In the genomic region with DNA sequence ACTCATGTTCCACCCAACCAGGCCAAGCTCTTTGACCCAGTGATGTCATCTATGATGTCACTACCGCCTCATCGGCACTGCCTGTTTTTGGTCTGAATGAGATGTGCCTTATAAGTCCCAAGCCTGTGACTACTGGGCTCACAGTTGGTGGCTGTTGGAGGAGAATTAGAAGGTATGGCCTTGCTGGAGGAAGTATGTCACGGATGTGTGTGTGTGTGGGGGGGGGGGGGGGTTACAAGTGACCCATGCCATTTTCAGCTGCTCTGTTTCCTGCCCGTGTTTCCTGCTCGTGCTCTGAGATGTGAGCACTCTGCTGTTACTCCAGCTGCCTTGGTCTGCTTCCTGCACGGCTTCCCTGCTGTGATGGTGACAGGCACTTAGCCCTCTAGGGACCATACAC, we compare ENCODE assay signal across 10 mouse cellular contexts. TPM values are rescaled to one million over a fixed set of nuclear protein-coding genes. Genes with fewer than 3 reads are reported as not detected.
DNase-seq lines count a peak whose midpoint lies in the region; ATAC-seq and TF ChIP-seq lines count a peak whose summit lies in the region.
"Had no signal": no experiment of that assay in that cellular context is flagged by ENCODE, and none has a peak within 500 bp of the region (broad histone marks: within the 10 kb centered on the region; RNA-seq: fewer than 3 reads in every experiment).

No protein-coding gene starts in this region.

- H3K9ac ChIP-seq in lung, postnatal 0 days (replicated peaks; ENCODE audit: low read depth): no peak overlapping the region
- no peak overlapping the region for H3K9ac ChIP-seq in heart, postnatal 0 days (replicated peaks; ENCODE audit: low read depth, low read length)
- no peak overlapping the region for H3K9ac ChIP-seq in forebrain, embryonic 11.5 days (ENCODE audit: low read length)
- H3K9ac ChIP-seq: limb, embryonic 12.5 days had no signal

- no peak for TF ChIP-seq EP300 in lung, postnatal 0 days (IDR thresholded peaks at IDR 0.05)
- no peak; the same call in 1 of the 2 replicates for TF ChIP-seq EP300 in heart, postnatal 0 days (IDR thresholded peaks at IDR 0.05; ENCODE audit: low read depth)

- no peaks in the 10 kb centered on the region for H3K27me3 ChIP-seq in lung, postnatal 0 days (replicated peaks; ENCODE audit: insufficient read depth, low read length)
- no peaks in the 10 kb centered on the region for H3K27me3 ChIP-seq in heart, postnatal 0 days (ENCODE audit: control insufficient read depth, insufficient read depth, low read length)
- no peaks in the 10 kb centered on the region for H3K27me3 ChIP-seq in forebrain, embryonic 11.5 days (ENCODE audit: control insufficient read depth, insufficient read depth, low read length)
- H3K27me3 ChIP-seq: limb, embryonic 12.5 days had no signal

- H3K79me2 ChIP-seq in macrophage (ENCODE audit: inconsistent target): no peaks in the 10 kb centered on the region

- H3K9me3 ChIP-seq in lung, postnatal 0 days (ENCODE audit: low read length): no peaks in the 10 kb centered on the region
- no peaks in the 10 kb centered on the region for H3K9me3 ChIP-seq in heart, postnatal 0 days (replicated peaks; ENCODE audit: control insufficient read depth, low read length)
- H3K9me3 ChIP-seq in forebrain, embryonic 11.5 days (ENCODE audit: control insufficient read depth, low read length): no peaks in the 10 kb centered on the region
- H3K9me3 ChIP-seq: embryonic facial prominence, embryonic 10.5 days had no signal

- no peaks in the 10 kb centered on the region for H3K4me1 ChIP-seq in lung, postnatal 0 days (ENCODE audit: insufficient read depth, low read depth, low read length)
- H3K4me1 ChIP-seq in heart, postnatal 0 days (ENCODE audit: control insufficient read depth, insufficient read depth): peaks cover 6% of the 10 kb centered on the region; the same call in 1 of the 2 replicates
- H3K4me1 ChIP-seq in forebrain, embryonic 11.5 days (replicated peaks; ENCODE audit: control insufficient read depth, insufficient read depth, low read length): no peaks in the 10 kb centered on the region

- H3K36me3 ChIP-seq in lung, postnatal 0 days (ENCODE audit: insufficient read depth, low read length): no peaks in the 10 kb centered on the region
- no peaks in the 10 kb centered on the region for H3K36me3 ChIP-seq in heart, postnatal 0 days (replicated peaks; ENCODE audit: control insufficient read depth, insufficient read depth, low read length)
- no peaks in the 10 kb centered on the region for H3K36me3 ChIP-seq in macrophage (ENCODE audit: inconsistent target)
- no peaks in the 10 kb centered on the region for H3K36me3 ChIP-seq in forebrain, embryonic 11.5 days (ENCODE audit: control insufficient read depth, insufficient read depth, low read length)
- H3K36me3 ChIP-seq: embryonic facial prominence, embryonic 10.5 days; limb, embryonic 12.5 days had no signal

- intact Hi-C loops in left cerebral cortex, adult 2 months (cut with DNase I): no loop called here

- no peak for TF ChIP-seq CTCF in lung, postnatal 0 days (IDR thresholded peaks at IDR 0.05)
- no peak for TF ChIP-seq CTCF in heart, postnatal 0 days (IDR thresholded peaks at IDR 0.05; ENCODE audit: low read depth)
- no peak for TF ChIP-seq CTCF in left cerebral cortex, adult 2 months (IDR thresholded peaks at IDR 0.05)

- peak; percentile 53 for DNase-seq in lung, postnatal 0 days (ENCODE audit: low spot score)
- DNase-seq in lung, postnatal 14 days: no peak
- DNase-seq in heart, postnatal 0 days (ENCODE audit: low spot score): peak; percentile 58
- DNase-seq in thymus, postnatal 4 days: peak; percentile 49
- DNase-seq in left cerebral cortex, adult 2 months (ENCODE audit: extremely low spot score in 1 of 2, low spot score in 2 of 2): no peak
- no peak for DNase-seq in forebrain, embryonic 11.5 days (ENCODE audit: low spot score)
- no peak for DNase-seq in right cerebral cortex, postnatal 4 days

- H3K4me3 ChIP-seq in lung, postnatal 0 days (ENCODE audit: low read depth, low read length): no peak overlapping the region
- H3K4me3 ChIP-seq in heart, postnatal 0 days (ENCODE audit: low read depth, low read length): no peak overlapping the region
- peak overlapping the region; percentile 10; the same call in 1 of the 2 replicates for H3K4me3 ChIP-seq in macrophage (ENCODE audit: inconsistent target)
- no peak overlapping the region for H3K4me3 ChIP-seq in left cerebral cortex, adult 2 months
- H3K4me3 ChIP-seq in forebrain, embryonic 11.5 days (ENCODE audit: low read depth, low read length): no peak overlapping the region
- H3K4me3 ChIP-seq: embryonic facial prominence, embryonic 10.5 days; limb, embryonic 12.5 days had no signal

- H3K27ac ChIP-seq in lung, postnatal 0 days (ENCODE audit: low read length): no peak overlapping the region
- H3K27ac ChIP-seq in heart, postnatal 0 days (ENCODE audit: low read depth): peak overlapping the region; percentile 40
- H3K27ac ChIP-seq in macrophage: peak overlapping the region; percentile 15; the same call in 1 of the 2 replicates
- H3K27ac ChIP-seq in left cerebral cortex, adult 2 months: no peak overlapping the region
- H3K27ac ChIP-seq in forebrain, embryonic 11.5 days (ENCODE audit: low read depth, low read length): no peak overlapping the region
- H3K27ac ChIP-seq: embryonic facial prominence, embryonic 10.5 days; limb, embryonic 12.5 days had no signal

- ATAC-seq in lung, postnatal 0 days: peak; percentile 75
- peak; percentile 68 for ATAC-seq in heart, postnatal 0 days (ENCODE audit: insufficient read depth, low read depth)
- no peak for ATAC-seq in forebrain, embryonic 11.5 days (replicated peaks; ENCODE audit: low FRiP score)

- no peak overlapping the region for H3K4me2 ChIP-seq in lung, postnatal 0 days (replicated peaks; ENCODE audit: low read depth, low read length)
- H3K4me2 ChIP-seq in heart, postnatal 0 days (ENCODE audit: low read depth, low read length): peak overlapping the region; percentile 6; the same call in 1 of the 2 replicates
- H3K4me2 ChIP-seq in forebrain, embryonic 11.5 days (ENCODE audit: low read depth, low read length, severe bottlenecking): no peak overlapping the region
- H3K4me2 ChIP-seq: limb, embryonic 12.5 days had no signal

- 64% methylated on average over 6 of the region's 6 CpGs for WGBS in lung, postnatal 0 days
- WGBS in heart, postnatal 0 days: 53% methylated on average over 6 of the region's 6 CpGs
- WGBS in macrophage (ENCODE audit: missing documents): 22% methylated on average over 6 of the region's 6 CpGs
- 95% methylated on average over 6 of the region's 6 CpGs for WGBS in forebrain, embryonic 11.5 days

RNA-seq across cellular contexts. Expression of gene Cnn3, which starts 56.8 kb away (rescaled TPM):
- 342 and 379 TPM in 2 replicates for polyA plus RNA-seq in lung, postnatal 0 days (2015; fragmentation: Nextera tagmentation; extraction: Ambion mirVana)
- total RNA-seq in heart, postnatal 0 days (2014; rRNA removed; ENCODE audit: low replicate concordance): 132 and 166 TPM in 2 replicates
- polyA plus RNA-seq in heart, postnatal 0 days (2015; fragmentation: Nextera tagmentation; extraction: Ambion mirVana): 187 and 190 TPM in 2 replicates
- total RNA-seq in macrophage (2018; cell fraction: chromatin; rRNA removed): 10 to 100 TPM in 2 of 26 experiments, 1 to 10 TPM in 5, under 1 TPM in 5, not detected in 14; 0.33 to 61.3 (median 1.4) TPM
- total RNA-seq in macrophage (2018; cell fraction: cytosol; rRNA removed): 10 to 100 TPM in 1 of 26 experiments, 1 to 10 TPM in 1, under 1 TPM in 23, not detected in 1; 0.13 to 15.7 (median 0.58) TPM
- 10 to 100 TPM in 2 of 26 experiments, 1 to 10 TPM in 3, under 1 TPM in 10, not detected in 11; 0.31 to 64.4 (median 0.77) TPM for total RNA-seq in macrophage (2018; cell fraction: nucleus; rRNA removed)
- 0.22 to 0.61 TPM (median 0.36 TPM) in 3 replicates for polyA plus RNA-seq in macrophage (2018)
- 10 to 100 TPM; 61.0 to 64.7 TPM for total RNA-seq in left cerebral cortex, adult 2 months (2021)
- 954 and 974 TPM in 2 replicates for polyA plus RNA-seq in forebrain, embryonic 11.5 days (2014; fragmentation: Nextera tagmentation; extraction: Ambion mirVana)

Comparison
In these comparisons a context has a peak if more than half of its experiments do, and no peak if none do; other contexts are left out.
1. DNase-seq: peak in lung, postnatal 0 days (single experiment), heart, postnatal 0 days (single experiment) and thymus, postnatal 4 days (single experiment); none in lung, postnatal 14 days (single experiment), left cerebral cortex, adult 2 months (0 of 2), forebrain, embryonic 11.5 days (single experiment) and right cerebral cortex, postnatal 4 days (single experiment).
2. H3K27ac ChIP-seq: peak in heart, postnatal 0 days (single experiment) and macrophage (single experiment); none in lung, postnatal 0 days (single experiment), left cerebral cortex, adult 2 months (single experiment) and forebrain, embryonic 11.5 days (single experiment).
3. RNA of gene Cnn3, which starts 56.8 kb away (polyA plus RNA-seq): 954 to 974 TPM in forebrain, embryonic 11.5 days, 342 to 379 TPM in lung, postnatal 0 days and 187 to 190 TPM in heart, postnatal 0 days; 0.22 to 0.61 TPM in macrophage; every median in the first group is over 100 times any median in the second.